In the genomic region with DNA sequence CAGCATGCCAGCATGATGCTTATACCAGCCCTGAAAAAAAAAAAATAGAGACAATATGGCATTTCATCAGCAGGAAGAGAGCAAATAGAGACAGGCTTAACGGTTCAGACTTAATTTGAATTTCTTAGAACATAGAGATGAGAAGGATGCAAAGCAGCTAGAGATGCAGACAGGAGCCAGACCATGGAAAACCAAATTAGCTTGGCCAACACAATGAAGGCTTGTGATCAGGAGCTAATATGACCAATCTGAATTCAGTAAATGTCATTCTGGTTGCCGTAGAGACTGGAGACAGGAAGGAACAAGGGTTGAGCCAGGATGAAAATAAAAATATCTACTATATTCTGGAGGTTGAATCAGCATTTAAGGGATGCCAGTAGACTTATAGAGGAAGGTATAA, we compare ENCODE assay signal across 30 mouse cellular contexts.
A peak's percentile ranks its signal among the peaks of the same experiment; 100 is the strongest.
DNase-seq lines count a peak whose midpoint lies in the region; ATAC-seq and TF ChIP-seq lines count a peak whose summit lies in the region.
"Had no signal": no experiment of that assay in that cellular context is flagged by ENCODE, and none has a peak within 500 bp of the region (broad histone marks: within the 10 kb centered on the region; RNA-seq: fewer than 3 reads in every experiment).

No protein-coding gene starts in this region.

- no peak overlapping the region for H3K4me2 ChIP-seq in forebrain, postnatal 0 days (ENCODE audit: low read depth)
- no peak overlapping the region for H3K4me2 ChIP-seq in forebrain, embryonic 15.5 days (replicated peaks)
- H3K4me2 ChIP-seq in hindbrain, postnatal 0 days (ENCODE audit: low read depth, low read length), result no peak overlapping the region
- no peak overlapping the region for H3K4me2 ChIP-seq in hindbrain, embryonic 13.5 days
- H3K4me2 ChIP-seq in midbrain, embryonic 13.5 days (replicated peaks), result no peak overlapping the region
- no peak overlapping the region for H3K4me2 ChIP-seq in midbrain, embryonic 15.5 days
- H3K4me2 ChIP-seq in midbrain, postnatal 0 days (ENCODE audit: low read depth, low read length, poor library complexity, severe bottlenecking), result no peak overlapping the region
- H3K4me2 ChIP-seq: heart, embryonic 12.5 days; heart, embryonic 15.5 days; hindbrain, embryonic 14.5 days; intestine, embryonic 15.5 days had no signal

- no peak overlapping the region for H3K27ac ChIP-seq in forebrain, postnatal 0 days (ENCODE audit: low read depth, low read length)
- no peak overlapping the region for H3K27ac ChIP-seq in forebrain, embryonic 15.5 days (replicated peaks)
- H3K27ac ChIP-seq in hindbrain, postnatal 0 days, result no peak overlapping the region
- no peak overlapping the region for H3K27ac ChIP-seq in hindbrain, embryonic 13.5 days
- H3K27ac ChIP-seq in midbrain, embryonic 13.5 days, result no peak overlapping the region
- H3K27ac ChIP-seq in midbrain, embryonic 15.5 days, result no peak overlapping the region
- no peak overlapping the region for H3K27ac ChIP-seq in midbrain, postnatal 0 days (ENCODE audit: low read depth, low read length)
- H3K27ac ChIP-seq: forebrain, embryonic 10.5 days; gastrocnemius, adult 2 months; heart, embryonic 15.5 days; hindbrain, embryonic 14.5 days; intestine, embryonic 15.5 days had no signal

- H3K9me3 ChIP-seq in forebrain, postnatal 0 days (ENCODE audit: low read length), result no peaks in the 10 kb centered on the region
- H3K9me3 ChIP-seq in forebrain, embryonic 15.5 days, result no peaks in the 10 kb centered on the region
- H3K9me3 ChIP-seq in hindbrain, postnatal 0 days (ENCODE audit: low read length), result no peaks in the 10 kb centered on the region
- H3K9me3 ChIP-seq in hindbrain, embryonic 13.5 days, result no peaks in the 10 kb centered on the region
- no peaks in the 10 kb centered on the region for H3K9me3 ChIP-seq in midbrain, embryonic 13.5 days
- H3K9me3 ChIP-seq in midbrain, embryonic 15.5 days, result no peaks in the 10 kb centered on the region
- H3K9me3 ChIP-seq in midbrain, postnatal 0 days (ENCODE audit: low read length), result no peaks in the 10 kb centered on the region
- H3K9me3 ChIP-seq: forebrain, embryonic 10.5 days; G1E; heart, embryonic 12.5 days; heart, embryonic 15.5 days; intestine, embryonic 15.5 days had no signal

- no peaks in the 10 kb centered on the region for H3K27me3 ChIP-seq in forebrain, postnatal 0 days (ENCODE audit: insufficient read depth, low read length)
- H3K27me3 ChIP-seq in forebrain, embryonic 15.5 days, result no peaks in the 10 kb centered on the region
- H3K27me3 ChIP-seq in hindbrain, postnatal 0 days (ENCODE audit: insufficient read depth, low read length), result no peaks in the 10 kb centered on the region
- H3K27me3 ChIP-seq in hindbrain, embryonic 13.5 days, result no peaks in the 10 kb centered on the region
- no peaks in the 10 kb centered on the region for H3K27me3 ChIP-seq in midbrain, embryonic 13.5 days
- no peaks in the 10 kb centered on the region for H3K27me3 ChIP-seq in midbrain, embryonic 15.5 days (replicated peaks)
- H3K27me3 ChIP-seq in midbrain, postnatal 0 days (ENCODE audit: insufficient read depth, low read length), result no peaks in the 10 kb centered on the region
- H3K27me3 ChIP-seq: CH12.LX; heart, embryonic 12.5 days; heart, embryonic 15.5 days; intestine, embryonic 15.5 days; Patski had no signal

- 14% methylated on average over 2 of the region's 2 CpGs for WGBS in forebrain, postnatal 0 days
- 23% methylated on average over 2 of the region's 2 CpGs for WGBS in forebrain, embryonic 15.5 days
- WGBS in hindbrain, postnatal 0 days, result 33% methylated on average over 2 of the region's 2 CpGs
- 47% methylated on average over 2 of the region's 2 CpGs for WGBS in hindbrain, embryonic 13.5 days
- WGBS in midbrain, embryonic 13.5 days, result 27% methylated on average over 2 of the region's 2 CpGs
- WGBS in midbrain, embryonic 15.5 days, result 39% methylated on average over 2 of the region's 2 CpGs
- WGBS in midbrain, postnatal 0 days, result 26% methylated on average over 2 of the region's 2 CpGs

- peak; percentile 25; the same call in 1 of the 2 replicates for ATAC-seq in forebrain, postnatal 0 days
- ATAC-seq in forebrain, embryonic 15.5 days (replicated peaks), result no peak
- peak; percentile 56 for ATAC-seq in hindbrain, postnatal 0 days
- ATAC-seq in hindbrain, embryonic 13.5 days (ENCODE audit: low FRiP score), result no peak
- peak; percentile 43; the same call in 1 of the 2 replicates for ATAC-seq in midbrain, embryonic 13.5 days
- no peak for ATAC-seq in midbrain, embryonic 15.5 days (replicated peaks)
- ATAC-seq in midbrain, postnatal 0 days (ENCODE audit: low FRiP score), result no peak
- ATAC-seq: forebrain, embryonic 16.5 days; intestine, embryonic 15.5 days; Patski had no signal

- H3K4me3 ChIP-seq in forebrain, postnatal 0 days (ENCODE audit: low read depth, low read length), result no peak overlapping the region
- no peak overlapping the region for H3K4me3 ChIP-seq in forebrain, embryonic 15.5 days
- no peak overlapping the region for H3K4me3 ChIP-seq in hindbrain, postnatal 0 days (ENCODE audit: low read length)
- no peak overlapping the region for H3K4me3 ChIP-seq in hindbrain, embryonic 13.5 days
- no peak overlapping the region for H3K4me3 ChIP-seq in midbrain, embryonic 13.5 days (replicated peaks)
- no peak overlapping the region for H3K4me3 ChIP-seq in midbrain, embryonic 15.5 days
- H3K4me3 ChIP-seq in midbrain, postnatal 0 days (ENCODE audit: low read depth, low read length), result no peak overlapping the region
- H3K4me3 ChIP-seq: forebrain, embryonic 10.5 days; gastrocnemius, adult 2 months; heart, embryonic 12.5 days; heart, embryonic 15.5 days; intestine, embryonic 15.5 days had no signal

- no peak overlapping the region for H3K9ac ChIP-seq in forebrain, postnatal 0 days
- no peak overlapping the region for H3K9ac ChIP-seq in forebrain, embryonic 15.5 days (replicated peaks)
- no peak overlapping the region for H3K9ac ChIP-seq in hindbrain, postnatal 0 days (replicated peaks; ENCODE audit: low read length)
- H3K9ac ChIP-seq in hindbrain, embryonic 13.5 days, result no peak overlapping the region
- no peak overlapping the region for H3K9ac ChIP-seq in midbrain, embryonic 13.5 days (replicated peaks)
- H3K9ac ChIP-seq in midbrain, embryonic 15.5 days, result no peak overlapping the region
- H3K9ac ChIP-seq in midbrain, postnatal 0 days (replicated peaks; ENCODE audit: low read length, poor library complexity, severe bottlenecking), result no peak overlapping the region
- H3K9ac ChIP-seq: heart, embryonic 12.5 days; heart, embryonic 15.5 days; hindbrain, embryonic 14.5 days; intestine, embryonic 15.5 days had no signal

- no peak for DNase-seq in forebrain, postnatal 0 days
- DNase-seq in hindbrain, postnatal 0 days (ENCODE audit: low spot score), result no peak
- DNase-seq in midbrain, postnatal 0 days (ENCODE audit: low spot score), result peak; percentile 6
- no peak for DNase-seq in embryo, embryonic 11 days
- DNase-seq: adrenal gland, postnatal 10 days; adrenal gland, postnatal 36 days; B cell, adult 2 months; cerebellum, adult 11-12 months; cerebellum, adult 8-10 months; cerebellum, postnatal 10 days; cerebellum, postnatal 36 days; gastrocnemius, adult 2 months; gastrocnemius, postnatal 14 days; heart, adult 18-20 months; heart, postnatal 10 days; heart, postnatal 36 days; kidney, adult 11 months had no signal

- H3K4me1 ChIP-seq in forebrain, postnatal 0 days (ENCODE audit: insufficient read depth), result no peaks in the 10 kb centered on the region
- H3K4me1 ChIP-seq in forebrain, embryonic 15.5 days, result peaks cover 3% of the 10 kb centered on the region; the same call in 1 of the 2 replicates
- H3K4me1 ChIP-seq in hindbrain, postnatal 0 days (ENCODE audit: insufficient read depth, low read length), result no peaks in the 10 kb centered on the region
- no peaks in the 10 kb centered on the region for H3K4me1 ChIP-seq in hindbrain, embryonic 13.5 days (replicated peaks)
- peaks cover 6% of the 10 kb centered on the region for H3K4me1 ChIP-seq in midbrain, embryonic 13.5 days (replicated peaks)
- no peaks in the 10 kb centered on the region; the same call in 1 of the 2 replicates for H3K4me1 ChIP-seq in midbrain, embryonic 15.5 days
- no peaks in the 10 kb centered on the region for H3K4me1 ChIP-seq in midbrain, postnatal 0 days (ENCODE audit: insufficient read depth, low read length)
- H3K4me1 ChIP-seq: forebrain, embryonic 10.5 days; heart, embryonic 12.5 days; heart, embryonic 15.5 days; intestine, embryonic 15.5 days had no signal

- H3K36me3 ChIP-seq in forebrain, postnatal 0 days (ENCODE audit: insufficient read depth), result no peaks in the 10 kb centered on the region
- no peaks in the 10 kb centered on the region for H3K36me3 ChIP-seq in forebrain, embryonic 15.5 days
- no peaks in the 10 kb centered on the region for H3K36me3 ChIP-seq in hindbrain, postnatal 0 days (ENCODE audit: insufficient read depth, low read length)
- no peaks in the 10 kb centered on the region for H3K36me3 ChIP-seq in hindbrain, embryonic 13.5 days
- no peaks in the 10 kb centered on the region for H3K36me3 ChIP-seq in midbrain, embryonic 13.5 days
- no peaks in the 10 kb centered on the region for H3K36me3 ChIP-seq in midbrain, embryonic 15.5 days (replicated peaks)
- H3K36me3 ChIP-seq in midbrain, postnatal 0 days (ENCODE audit: insufficient read depth, low read length), result no peaks in the 10 kb centered on the region
- H3K36me3 ChIP-seq: forebrain, embryonic 10.5 days; G1E; heart, embryonic 12.5 days; heart, embryonic 15.5 days; intestine, embryonic 15.5 days had no signal

- TF ChIP-seq CTCF in forebrain, postnatal 0 days (IDR thresholded peaks at IDR 0.05; ENCODE audit: low read depth), result no peak
- TF ChIP-seq CTCF in hindbrain, postnatal 0 days (IDR thresholded peaks at IDR 0.05; ENCODE audit: low read depth), result no peak
- TF ChIP-seq CTCF in midbrain, postnatal 0 days (IDR thresholded peaks at IDR 0.05), result no peak

Comparison
In these comparisons a context has a peak if more than half of its experiments do, and no peak if none do; other contexts are left out.
1. ATAC-seq: peak in forebrain, postnatal 0 days (single experiment), hindbrain, postnatal 0 days (single experiment) and midbrain, embryonic 13.5 days (single experiment); none in forebrain, embryonic 15.5 days (single experiment), hindbrain, embryonic 13.5 days (single experiment), midbrain, embryonic 15.5 days (single experiment) and midbrain, postnatal 0 days (single experiment).